Mouse (Mus musculus): ENCODE results near the gene Kif21a. TPM values are rescaled to one million over a fixed set of nuclear protein-coding genes. Genes with fewer than 3 reads are reported as not detected.

The Kif21a gene
- polyA plus RNA-seq, 1 experiment = 8.4 TPM

- Histone ChIP-seq H3K4me1 (ENCODE audit: control insufficient read depth, insufficient read depth, low read length) (no peaks in the 10 kb centered on the region), H3K4me3 (replicated peaks; ENCODE audit: extremely low read depth, low read depth, low read length) (no peak overlapping the region)
- no peak for DNase-seq
- TF ChIP-seq CTCF (IDR thresholded peaks at IDR 0.05; ENCODE audit: insufficient read depth, low read length) = no peak
- TF ChIP-seq POLR2A (IDR thresholded peaks at IDR 0.05; ENCODE audit: borderline replicate concordance, extremely low read depth, low read depth, low read length) = no peak
- 81% methylated on average over 7 of the region's 7 CpGs for WGBS
Observed at GRCm38 (mm10) chr15:91004726-91005125, 45.0 kb downstream of the Kif21a start.

GRCm38 (mm10) chr15:91001037-91001616, 48.6 kb downstream of the Kif21a start:
- no peak for DNase-seq
- TF ChIP-seq POLR2A (IDR thresholded peaks at IDR 0.05; ENCODE audit: borderline replicate concordance, extremely low read depth, low read depth, low read length) = no peak
- TF ChIP-seq CTCF (IDR thresholded peaks at IDR 0.05; ENCODE audit: insufficient read depth, low read length) = no peak
- no peak overlapping the region for H3K4me3 ChIP-seq (replicated peaks; ENCODE audit: extremely low read depth, low read depth, low read length)
- H3K4me1 ChIP-seq (ENCODE audit: control insufficient read depth, insufficient read depth, low read length) = no peaks in the 10 kb centered on the region
- 92% methylated on average over 10 of the region's 10 CpGs for WGBS

GRCm38 (mm10) chr15:91000280-91001036, 49.3 kb downstream of the Kif21a start:
- Histone ChIP-seq H3K4me3 (replicated peaks; ENCODE audit: extremely low read depth, low read depth, low read length) (no peak overlapping the region), H3K4me1 (ENCODE audit: control insufficient read depth, insufficient read depth, low read length) (no peaks in the 10 kb centered on the region)
- DNase-seq = no peak
- TF ChIP-seq POLR2A (IDR thresholded peaks at IDR 0.05; ENCODE audit: borderline replicate concordance, extremely low read depth, low read depth, low read length) (no peak), CTCF (IDR thresholded peaks at IDR 0.05; ENCODE audit: insufficient read depth, low read length) (no peak)
- 83% methylated on average over 21 of the region's 21 CpGs for WGBS

- TF ChIP-seq CTCF (IDR thresholded peaks at IDR 0.05; ENCODE audit: insufficient read depth, low read length) (no peak), POLR2A (IDR thresholded peaks at IDR 0.05; ENCODE audit: borderline replicate concordance, extremely low read depth, low read depth, low read length) (no peak)
- DNase-seq = no peak
- no peak overlapping the region for H3K4me3 ChIP-seq (replicated peaks; ENCODE audit: extremely low read depth, low read depth, low read length)
- no peaks in the 10 kb centered on the region for H3K4me1 ChIP-seq (ENCODE audit: control insufficient read depth, insufficient read depth, low read length)
- 54% methylated on average over 2 of the region's 2 CpGs for WGBS
Observed at GRCm38 (mm10) chr15:90992871-90993270, 56.9 kb downstream of the Kif21a start.

GRCm38 (mm10) chr15:90992388-90992787, 57.4 kb downstream of the Kif21a start:
- H3K4me1 ChIP-seq (ENCODE audit: control insufficient read depth, insufficient read depth, low read length) = no peaks in the 10 kb centered on the region
- H3K4me3 ChIP-seq (replicated peaks; ENCODE audit: extremely low read depth, low read depth, low read length) = no peak overlapping the region
- WGBS = 64% methylated on average over 14 of the region's 14 CpGs
- DNase-seq = no peak
- no peak for TF ChIP-seq POLR2A (IDR thresholded peaks at IDR 0.05; ENCODE audit: borderline replicate concordance, extremely low read depth, low read depth, low read length)
- no peak for TF ChIP-seq CTCF (IDR thresholded peaks at IDR 0.05; ENCODE audit: insufficient read depth, low read length)

GRCm38 (mm10) chr15:90991843-90992242, 57.9 kb downstream of the Kif21a start:
- 83% methylated on average over 4 of the region's 4 CpGs for WGBS
- H3K4me1 ChIP-seq (ENCODE audit: control insufficient read depth, insufficient read depth, low read length) = no peaks in the 10 kb centered on the region

GRCm38 (mm10) chr15:90987714-90988250, 62.0 kb downstream of the Kif21a start:
- no peak for DNase-seq
- TF ChIP-seq POLR2A (IDR thresholded peaks at IDR 0.05; ENCODE audit: borderline replicate concordance, extremely low read depth, low read depth, low read length) (no peak), CTCF (IDR thresholded peaks at IDR 0.05; ENCODE audit: insufficient read depth, low read length) (no peak)
- WGBS = 96% methylated on average over 12 of the region's 12 CpGs
- Histone ChIP-seq H3K4me3 (replicated peaks; ENCODE audit: extremely low read depth, low read depth, low read length) (no peak overlapping the region), H3K4me1 (ENCODE audit: control insufficient read depth, insufficient read depth, low read length) (no peaks in the 10 kb centered on the region)

More at GRCm38 (mm10) chr15:90991843-90992242, 57.9 kb downstream of the Kif21a start:
- no peak for TF ChIP-seq CTCF (IDR thresholded peaks at IDR 0.05; ENCODE audit: insufficient read depth, low read length)
- no peak overlapping the region for H3K4me3 ChIP-seq (replicated peaks; ENCODE audit: extremely low read depth, low read depth, low read length)
- no peak for DNase-seq

GRCm38 (mm10) chr15:90975914-90976313, 73.8 kb downstream of the Kif21a start:
- no peak for TF ChIP-seq POLR2A (IDR thresholded peaks at IDR 0.05; ENCODE audit: borderline replicate concordance, extremely low read depth, low read depth, low read length)
- TF ChIP-seq CTCF (IDR thresholded peaks at IDR 0.05; ENCODE audit: insufficient read depth, low read length) = no peak
- no peaks in the 10 kb centered on the region for H3K4me1 ChIP-seq (ENCODE audit: control insufficient read depth, insufficient read depth, low read length)
- WGBS = 75% methylated on average over 5 of the region's 5 CpGs
- no peak for DNase-seq
- no peak overlapping the region for H3K4me3 ChIP-seq (replicated peaks; ENCODE audit: extremely low read depth, low read depth, low read length)

GRCm38 (mm10) chr15:90971914-90972767, 77.6 kb downstream of the Kif21a start:
- no peak for DNase-seq
- Histone ChIP-seq H3K4me1 (ENCODE audit: control insufficient read depth, insufficient read depth, low read length) (no peaks in the 10 kb centered on the region), H3K4me3 (replicated peaks; ENCODE audit: extremely low read depth, low read depth, low read length) (no peak overlapping the region)
- WGBS = 71% methylated on average over 13 of the region's 13 CpGs
- TF ChIP-seq CTCF (IDR thresholded peaks at IDR 0.05; ENCODE audit: insufficient read depth, low read length) (no peak), POLR2A (IDR thresholded peaks at IDR 0.05; ENCODE audit: borderline replicate concordance, extremely low read depth, low read depth, low read length) (no peak)
